Mouse (Mus musculus) stomach, embryonic 14.5 days (tissue): ENCODE measurements around the gene Polm. TPM values are rescaled to one million over a fixed set of nuclear protein-coding genes. Genes with fewer than 3 reads are reported as not detected.
"Not testable (repeated sequence)": the region's sequence is repeated elsewhere in the genome, so short reads cannot be mapped to it uniquely, and the experiment has no call there.

Experiments used
- ATAC-seq: fragments of 200-750 bp; cut with Nextera tagmentation; 2 replicates; pipeline ENCODE4 v1.8.0; 2017; ENCODE audit warnings: low read depth, moderate TSS enrichment; ENCODE audit not compliant: insufficient number of reproducible peaks, insufficient read depth, low FRiP score
- H3K27ac ChIP-seq: fragments of 300-500 bp; sonication (generic); 2 replicates; pipeline ENCODE4 v1.5.1; 2014; ENCODE audit warnings: mild to moderate bottlenecking, low read length, moderate library complexity, mixed read lengths
- H3K27me3 ChIP-seq: fragments of 300-500 bp; sonication (generic); 2 replicates; pipeline ENCODE4 v1.6.1; 2014; ENCODE audit warnings: low read length, control low read depth, mixed read lengths; ENCODE audit not compliant: control insufficient read depth, insufficient read depth
- H3K36me3 ChIP-seq: fragments of 300-500 bp; sonication (generic); 2 replicates; pipeline ENCODE4 v1.6.1; 2014; ENCODE audit warnings: mild to moderate bottlenecking, control low read depth, low read length, moderate library complexity, mixed read lengths; ENCODE audit not compliant: control insufficient read depth, insufficient read depth
- H3K4me1 ChIP-seq: fragments of 300-500 bp; sonication (generic); 2 replicates; pipeline ENCODE4 v1.6.1; 2014; ENCODE audit warnings: low read length, control low read depth, mixed read lengths; ENCODE audit not compliant: control insufficient read depth, insufficient read depth
- H3K4me2 ChIP-seq: fragments of 300-500 bp; sonication (generic); replicated peaks from 2 replicates; pipeline ENCODE4 v1.6.1; 2014; ENCODE audit warnings: low read depth, low read length, control low read depth
- H3K4me3 ChIP-seq: fragments of 300-500 bp; sonication (generic); 2 replicates; pipeline ENCODE4 v1.5.1; 2014; ENCODE audit warnings: low read depth, low read length, control low read depth
- H3K9ac ChIP-seq: fragments of 300-500 bp; sonication (generic); replicated peaks from 2 replicates; pipeline ENCODE4 v1.6.1; 2014; ENCODE audit warnings: low read depth, mild to moderate bottlenecking, control low read depth, low read length, moderate library complexity, mixed read lengths
- H3K9me3 ChIP-seq: fragments of 300-500 bp; sonication (generic); 2 replicates; pipeline ENCODE4 v1.6.1; 2016; ENCODE audit warnings: low read depth, low read length, control low read depth; ENCODE audit not compliant: control insufficient read depth
- WGBS: fragments of 180-500 bp; shearing (Covaris S2); extraction: QIAGEN DNeasy Blood & Tissue Kit; methylation state at CpG from one replicate; pipeline ENCODE4 v1.1.7; 2014; 5-methylcytosine and 5-hydroxymethylcytosine counted together
- polyA plus RNA-seq: library from polyadenylated mRNA; unstranded; fragments of >200 nt; fragmentation: Nextera tagmentation; extraction: Ambion mirVana; gene quantifications from 2 replicates; pipeline ENCODE4 v1.2.1, GENCODE M21; 2014

The Polm gene
- polyA plus RNA-seq, 1 experiment from 2014 or later: 10.3 TPM

- 86% methylated on average over 9 of the region's 9 CpGs for WGBS
- ATAC-seq: no peak
- H3K9me3 ChIP-seq: no peaks in the 10 kb centered on the region
- H3K27me3 ChIP-seq: no peaks in the 10 kb centered on the region
- H3K4me3 ChIP-seq: no peak overlapping the region
- H3K36me3 ChIP-seq: peaks cover 17% of the 10 kb centered on the region
- no peak overlapping the region for H3K9ac ChIP-seq
- no peak overlapping the region for H3K27ac ChIP-seq
- no peaks in the 10 kb centered on the region for H3K4me1 ChIP-seq
- H3K4me2 ChIP-seq: no peak overlapping the region
These were observed 3.3 kb downstream of the Polm start for GRCm38 (mm10) chr11:5834506-5834905.

GRCm38 (mm10) chr11:5829327-5829726 lies 8.5 kb downstream of the Polm start:
- Histone ChIP-seq H3K36me3 (peaks cover 24% of the 10 kb centered on the region), H3K4me1 (no peaks in the 10 kb centered on the region), H3K27ac (no peak overlapping the region), H3K4me2 (no peak overlapping the region), H3K9me3 (no peaks in the 10 kb centered on the region), H3K27me3 (no peaks in the 10 kb centered on the region), H3K9ac (no peak overlapping the region), H3K4me3 (no peak overlapping the region)
- 86% methylated on average over 12 of the region's 12 CpGs for WGBS
- ATAC-seq: no peak

GRCm38 (mm10) chr11:5828509-5829191 lies 9.2 kb downstream of the Polm start:
- Histone ChIP-seq H3K36me3 (peaks cover 19% of the 10 kb centered on the region), H3K27me3 (no peaks in the 10 kb centered on the region), H3K27ac (no peak overlapping the region), H3K9ac (no peak overlapping the region), H3K4me2 (no peak overlapping the region), H3K4me1 (no peaks in the 10 kb centered on the region), H3K9me3 (no peaks in the 10 kb centered on the region), H3K4me3 (no peak overlapping the region)
- WGBS: 87% methylated on average over 11 of the region's 11 CpGs
- ATAC-seq: no peak

GRCm38 (mm10) chr11:5827931-5828330 lies 9.9 kb downstream of the Polm start:
- H3K27me3 ChIP-seq: no peaks in the 10 kb centered on the region
- no peak for ATAC-seq
- H3K4me2 ChIP-seq: no peak overlapping the region
- H3K9ac ChIP-seq: no peak overlapping the region
- no peaks in the 10 kb centered on the region for H3K4me1 ChIP-seq
- H3K27ac ChIP-seq: no peak overlapping the region
- H3K9me3 ChIP-seq: no peaks in the 10 kb centered on the region
- whole genome bisulfite sequencing: 92% methylated on average over 5 of the region's 5 CpGs
- H3K4me3 ChIP-seq: no peak overlapping the region
- H3K36me3 ChIP-seq: peaks cover 19% of the 10 kb centered on the region

- H3K4me1 ChIP-seq: no peaks in the 10 kb centered on the region
- H3K4me3 ChIP-seq: no peak overlapping the region
- H3K9me3 ChIP-seq: no peaks in the 10 kb centered on the region
- no peak overlapping the region for H3K9ac ChIP-seq
- no peak for ATAC-seq
- peaks cover 7% of the 10 kb centered on the region for H3K36me3 ChIP-seq
- no peak overlapping the region for H3K27ac ChIP-seq
- no peak overlapping the region for H3K4me2 ChIP-seq
- H3K27me3 ChIP-seq: no peaks in the 10 kb centered on the region
These were observed 12.4 kb downstream of the Polm start for GRCm38 (mm10) chr11:5825432-5825831.

GRCm38 (mm10) chr11:5819223-5819622 lies 18.6 kb downstream of the Polm start:
- H3K4me3 ChIP-seq: no peak overlapping the region
- no peaks in the 10 kb centered on the region for H3K27me3 ChIP-seq
- H3K36me3 ChIP-seq: no peaks in the 10 kb centered on the region
- H3K27ac ChIP-seq: no peak overlapping the region
- no peak for ATAC-seq
- no peak overlapping the region for H3K9ac ChIP-seq
- no peak overlapping the region for H3K4me2 ChIP-seq
- no peaks in the 10 kb centered on the region for H3K4me1 ChIP-seq
- WGBS: 59% methylated on average over 2 of the region's 2 CpGs
- H3K9me3 ChIP-seq: no peaks in the 10 kb centered on the region

- WGBS: 78% methylated on average over 10 of the region's 10 CpGs
- Histone ChIP-seq H3K4me3 (no peak overlapping the region), H3K9me3 (no peaks in the 10 kb centered on the region), H3K27me3 (no peaks in the 10 kb centered on the region), H3K9ac (no peak overlapping the region), H3K4me1 (no peaks in the 10 kb centered on the region), H3K27ac (no peak overlapping the region), H3K4me2 (no peak overlapping the region), H3K36me3 (no peaks in the 10 kb centered on the region)
- ATAC-seq: no peak
These were observed 24.4 kb downstream of the Polm start for GRCm38 (mm10) chr11:5813381-5813780.

- ATAC-seq: not testable (repeated sequence)
- WGBS: 88% methylated on average over 4 of the region's 4 CpGs
These were observed 28.3 kb downstream of the Polm start for GRCm38 (mm10) chr11:5809487-5809886.

GRCm38 (mm10) chr11:5807956-5808355 lies 29.9 kb downstream of the Polm start:
- no peak overlapping the region for H3K9ac ChIP-seq
- no peak for ATAC-seq

More at GRCm38 (mm10) chr11:5809487-5809886, 28.3 kb downstream of the Polm start:
- H3K27ac ChIP-seq, H3K27me3 ChIP-seq, H3K36me3 ChIP-seq, H3K9ac ChIP-seq, H3K9me3 ChIP-seq, H3K4me3 ChIP-seq, H3K4me1 ChIP-seq, H3K4me2 ChIP-seq: not testable (repeated sequence)

More at GRCm38 (mm10) chr11:5807956-5808355, 29.9 kb downstream of the Polm start:
- no peak overlapping the region for H3K4me3 ChIP-seq
- no peaks in the 10 kb centered on the region for H3K9me3 ChIP-seq
- H3K27ac ChIP-seq: no peak overlapping the region
- whole genome bisulfite sequencing: 85% methylated on average over 9 of the region's 9 CpGs
- no peaks in the 10 kb centered on the region for H3K27me3 ChIP-seq
- H3K4me2 ChIP-seq: no peak overlapping the region
- H3K4me1 ChIP-seq: 0 out of 2 replicates have a peak, but pooled peaks cover 7% of the 10 kb centered on the region
- H3K36me3 ChIP-seq: no peaks in the 10 kb centered on the region
